Mouse (Mus musculus): Measurements from ENCODE around the gene Kifc5b.

- TF ChIP-seq CTCF (conservative IDR thresholded peaks at IDR 0.05; ENCODE audit: insufficient read depth, insufficient read length, low read depth, low read length), result no peak
- no peak for TF ChIP-seq POLR2A (IDR thresholded peaks at IDR 0.05; ENCODE audit: low read depth, low read length)
Observed at GRCm38 (mm10) chr17:26981050-26981449, 64.2 kb downstream of the Kifc5b start.
